Mouse (Mus musculus): Measurements from ENCODE around the gene Scarf1.
"Not testable (repeated sequence)": the region's sequence is repeated elsewhere in the genome, so short reads cannot be mapped to it uniquely, and the experiment has no call there.

Scarf1 gene

GRCm38 (mm10) chr11:75536255-75537024, 23.1 kb downstream of the Scarf1 start:
- in situ Hi-C loops (cut with MboI; ENCODE audit: low sequenced_read_pairs): no loop called here

DNA sequence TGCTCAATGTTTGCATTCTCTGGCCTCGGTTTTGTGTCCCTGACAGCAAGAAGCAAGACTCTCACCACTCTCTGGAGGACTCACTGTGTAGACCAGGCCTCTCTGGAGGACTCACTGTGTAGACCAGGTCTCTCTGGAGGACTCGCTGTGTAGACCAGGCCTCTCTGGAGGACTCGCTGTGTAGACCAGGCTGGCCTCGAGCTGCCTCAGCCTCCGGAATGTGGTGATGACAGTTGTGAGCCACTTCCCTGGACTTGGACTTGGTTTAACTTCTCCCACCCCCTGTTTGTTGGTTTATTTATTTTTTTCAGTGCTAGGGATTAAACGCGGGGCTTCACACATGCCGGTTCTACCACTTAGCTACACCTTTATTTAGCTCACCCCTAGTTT, 23.7 kb downstream of the Scarf1 start:
- in situ Hi-C loops (cut with MboI; ENCODE audit: low sequenced_read_pairs): no loop called here

DNA sequence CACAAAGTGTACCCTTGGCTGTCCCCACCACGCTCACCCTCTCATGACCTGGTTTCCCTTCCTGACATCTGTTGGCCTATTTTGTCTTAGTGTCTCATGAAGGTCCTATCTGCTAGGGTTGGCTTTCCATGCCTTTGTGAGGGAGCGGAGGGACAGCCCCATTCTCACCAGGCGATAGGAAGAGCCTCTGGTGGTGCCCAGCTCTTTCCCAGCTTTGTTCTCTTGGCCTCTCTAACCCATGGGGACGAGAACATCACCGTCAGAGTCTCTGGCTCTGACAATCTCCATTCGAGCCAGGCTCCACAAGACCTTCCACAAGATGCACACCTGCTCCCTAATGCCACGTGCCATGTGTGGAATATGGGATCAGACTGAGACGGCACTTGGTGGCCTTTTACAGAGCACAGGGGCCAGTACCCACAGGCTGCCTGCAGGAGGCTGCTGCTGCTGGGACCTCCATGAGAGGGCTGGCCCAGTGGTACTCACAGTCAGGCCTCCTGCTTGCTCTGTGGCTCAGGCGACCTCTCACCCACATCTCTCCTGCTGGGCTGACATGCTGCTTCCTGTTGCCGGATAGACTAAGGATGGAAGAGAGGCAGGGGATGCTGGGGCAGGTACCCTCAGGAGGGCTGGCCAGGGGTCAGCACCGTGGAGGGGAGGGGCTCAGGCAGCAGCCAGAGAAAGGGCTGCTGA, 24.3 kb downstream of the Scarf1 start:
- in situ Hi-C loops (cut with MboI; ENCODE audit: low sequenced_read_pairs): no loop called here

GRCm38 (mm10) chr11:75538184-75538969, 25.0 kb downstream of the Scarf1 start:
- in situ Hi-C loops (cut with MboI; ENCODE audit: low sequenced_read_pairs): no loop called here

DNA sequence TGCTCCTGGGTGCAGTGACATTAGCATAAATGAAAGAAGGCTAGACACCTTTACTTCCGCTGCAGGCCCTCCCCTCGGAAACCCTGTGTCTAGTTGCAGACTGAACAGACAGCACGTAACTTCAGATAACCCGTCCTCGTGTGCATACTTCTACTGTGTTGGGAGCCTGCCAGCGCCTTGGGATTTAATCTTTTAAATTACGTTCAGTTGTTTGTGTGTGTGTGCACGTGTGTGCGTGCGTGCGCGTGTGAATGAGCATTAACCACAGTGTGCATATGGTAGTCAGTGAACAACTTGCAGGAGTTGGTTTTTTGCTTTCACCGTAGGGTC, 25.6 kb downstream of the Scarf1 start:
- in situ Hi-C loops (cut with MboI; ENCODE audit: low sequenced_read_pairs): no loop called here

DNA sequence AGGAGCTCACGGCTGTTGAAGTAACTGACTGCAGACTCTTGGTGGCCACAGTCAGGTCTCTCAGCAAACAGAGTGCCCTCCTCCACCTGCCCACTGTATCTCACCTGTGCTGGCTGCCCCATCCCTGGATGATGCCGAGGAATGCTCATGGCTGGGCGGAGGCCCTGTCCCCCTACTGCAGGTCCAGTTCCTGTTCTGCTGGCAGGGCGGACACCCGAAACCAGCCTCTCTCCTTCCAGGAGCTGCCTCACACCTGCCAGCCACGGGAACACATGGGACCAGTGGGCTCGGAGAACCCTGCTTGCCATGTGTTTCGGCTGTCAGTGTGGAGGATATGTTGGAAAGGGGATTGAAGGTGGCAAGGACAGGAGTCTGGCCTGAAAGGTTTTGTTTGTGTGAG, 26.9 kb downstream of the Scarf1 start:
- in situ Hi-C loops (cut with MboI; ENCODE audit: low sequenced_read_pairs): no loop called here

DNA sequence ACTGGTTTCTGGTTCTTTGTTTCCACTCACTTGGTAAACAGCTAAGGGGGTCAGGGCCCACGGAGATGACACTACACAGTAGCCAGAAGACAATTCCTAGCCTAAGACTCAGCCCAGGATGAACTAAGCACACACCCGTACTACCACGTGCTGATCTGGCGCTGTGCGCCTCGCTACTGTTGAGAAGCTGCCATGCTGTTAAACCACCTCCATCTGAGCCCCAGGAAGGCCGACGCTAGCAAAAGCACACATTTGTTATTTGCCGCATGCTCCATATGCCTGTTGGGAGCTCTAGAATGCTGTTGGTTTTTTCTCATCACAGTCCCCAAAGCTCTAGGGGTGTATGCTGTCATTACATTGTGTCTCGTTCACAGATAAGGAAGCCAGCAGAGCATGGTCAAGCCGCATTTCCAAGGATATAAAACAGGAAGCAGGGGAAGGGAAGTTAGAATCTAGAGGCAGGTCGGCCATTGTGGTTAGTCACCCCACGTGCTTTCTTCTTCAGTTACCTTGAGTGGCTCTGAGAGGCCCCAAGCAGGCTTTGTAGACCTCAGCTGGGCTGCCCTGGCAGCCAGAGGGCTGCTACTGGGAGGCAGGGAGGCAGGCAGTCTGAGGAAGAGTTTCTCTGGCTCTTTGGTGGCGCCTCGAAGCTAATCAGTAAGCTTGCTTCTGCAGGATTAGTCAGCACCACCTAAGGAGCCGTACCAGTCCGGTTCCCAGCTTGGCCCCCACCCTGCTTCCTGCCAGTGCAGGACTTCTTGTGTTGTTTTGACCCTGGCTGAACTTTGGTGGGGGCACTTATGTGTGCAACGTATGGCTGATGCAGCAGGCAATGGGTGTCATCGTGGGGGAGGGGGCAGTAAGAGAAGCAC, 27.6 kb downstream of the Scarf1 start:
- in situ Hi-C loops (cut with MboI; ENCODE audit: low sequenced_read_pairs): no loop called here

DNA sequence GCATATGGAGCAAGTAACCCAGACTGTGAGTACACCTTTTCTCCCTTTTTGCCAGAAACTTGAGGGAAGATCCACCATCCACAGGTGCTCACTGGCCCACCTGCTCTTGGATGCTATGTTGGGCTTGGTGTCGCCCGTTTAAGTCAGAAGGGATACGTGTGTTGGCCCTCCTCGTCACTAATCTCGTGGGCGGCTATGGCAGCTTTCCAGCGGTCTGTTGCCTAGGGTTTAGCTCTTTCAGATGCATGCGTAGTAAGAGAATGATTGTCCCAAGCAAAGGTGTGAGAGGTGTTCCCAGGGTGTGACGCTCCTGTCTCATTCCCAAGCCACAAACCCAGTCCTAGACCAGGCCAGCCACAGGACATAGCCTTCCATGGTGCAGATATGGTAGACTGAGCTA, 31.4 kb downstream of the Scarf1 start:
- in situ Hi-C loops (cut with MboI; ENCODE audit: low sequenced_read_pairs): no loop called here

- in situ Hi-C loops (cut with MboI; ENCODE audit: low sequenced_read_pairs): no loop called here
These were observed 32.7 kb downstream of the Scarf1 start for GRCm38 (mm10) chr11:75546057-75546456.

DNA sequence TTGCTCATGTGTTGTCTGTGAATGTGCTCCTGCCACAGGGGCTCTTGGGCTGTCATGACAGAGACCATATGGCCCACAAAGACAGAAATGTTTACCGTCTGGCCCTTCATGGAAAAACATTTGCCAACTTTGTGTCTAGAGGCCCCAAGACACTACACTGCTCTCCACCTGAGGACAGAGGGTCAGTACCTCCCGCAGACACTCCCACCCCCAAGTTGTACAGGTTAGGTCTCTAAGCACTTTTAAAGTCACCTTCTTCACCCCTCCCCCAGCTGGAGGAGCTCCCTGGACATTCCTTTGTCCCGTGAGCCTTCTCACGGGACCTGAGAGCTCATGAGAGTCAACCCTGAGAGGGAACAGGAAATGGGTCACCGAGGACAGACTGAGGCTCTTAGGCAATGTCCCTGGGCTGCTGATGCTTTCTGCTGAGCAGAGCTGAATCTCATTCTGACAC, 36.3 kb downstream of the Scarf1 start:
- in situ Hi-C loops (cut with MboI; ENCODE audit: low sequenced_read_pairs): no loop called here

DNA sequence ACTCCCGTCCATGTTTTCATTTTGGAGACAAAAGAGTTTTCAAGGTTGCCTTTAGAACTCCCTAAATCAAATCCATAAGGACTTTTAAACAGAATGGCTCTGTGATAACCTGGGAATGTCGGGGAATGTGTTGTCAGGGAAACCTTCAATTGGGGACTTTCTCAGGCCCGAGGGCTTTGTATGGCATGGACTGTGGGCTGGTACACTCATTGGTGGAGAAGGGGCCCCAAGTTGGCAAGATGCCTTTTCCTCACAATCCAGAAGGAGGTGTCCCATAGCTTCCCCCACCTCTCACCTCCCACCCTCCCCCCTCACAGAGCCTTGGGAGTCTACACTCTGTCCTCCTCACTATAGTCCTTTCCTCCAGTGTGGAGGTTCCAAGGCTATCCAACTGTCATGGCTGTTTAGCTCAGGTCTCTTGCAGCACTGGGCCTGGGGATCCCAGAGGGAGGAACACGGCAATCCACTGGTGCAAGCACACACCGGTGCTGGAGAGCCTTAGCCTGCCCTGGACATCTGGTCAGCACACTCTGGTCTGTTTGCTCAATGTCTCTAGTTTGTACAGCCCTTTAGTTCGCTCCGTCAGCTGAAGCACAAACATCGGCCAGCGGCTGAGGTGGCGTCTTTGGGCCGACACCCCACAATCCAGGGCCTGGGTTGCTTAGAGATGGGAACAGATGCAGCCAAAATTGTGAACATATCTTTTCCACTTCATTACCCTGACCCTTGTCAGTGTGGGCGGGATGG, 37.0 kb downstream of the Scarf1 start:
- in situ Hi-C loops (cut with MboI; ENCODE audit: low sequenced_read_pairs): no loop called here

- in situ Hi-C loops (cut with MboI; ENCODE audit: low sequenced_read_pairs): no loop called here
These were observed 38.0 kb downstream of the Scarf1 start for GRCm38 (mm10) chr11:75551321-75551720.

DNA sequence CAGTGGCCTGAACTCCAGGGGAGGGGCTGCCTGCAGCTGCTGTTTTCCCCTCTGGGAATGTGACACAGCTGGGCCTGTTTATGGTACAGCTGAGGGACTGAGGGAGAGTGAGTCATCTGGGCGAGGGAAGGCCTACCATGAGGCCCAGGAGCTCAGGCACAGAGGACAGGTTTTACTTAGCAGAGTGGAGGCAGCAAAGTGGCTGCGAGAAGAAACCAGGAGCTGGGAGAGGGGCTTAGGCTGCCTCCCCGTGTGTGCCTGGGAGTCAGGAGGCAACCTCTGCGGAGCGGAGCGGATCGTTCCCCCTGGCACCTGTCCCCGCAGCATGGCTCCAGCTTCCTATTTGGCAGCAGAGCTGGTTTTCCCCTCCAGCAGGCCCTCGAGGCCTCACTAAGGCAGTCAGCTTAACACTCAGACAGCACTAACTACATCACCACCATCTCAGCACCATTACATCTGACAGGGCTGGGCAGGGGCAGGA, 38.7 kb downstream of the Scarf1 start:
- in situ Hi-C loops (cut with MboI; ENCODE audit: low sequenced_read_pairs): no loop called here

DNA sequence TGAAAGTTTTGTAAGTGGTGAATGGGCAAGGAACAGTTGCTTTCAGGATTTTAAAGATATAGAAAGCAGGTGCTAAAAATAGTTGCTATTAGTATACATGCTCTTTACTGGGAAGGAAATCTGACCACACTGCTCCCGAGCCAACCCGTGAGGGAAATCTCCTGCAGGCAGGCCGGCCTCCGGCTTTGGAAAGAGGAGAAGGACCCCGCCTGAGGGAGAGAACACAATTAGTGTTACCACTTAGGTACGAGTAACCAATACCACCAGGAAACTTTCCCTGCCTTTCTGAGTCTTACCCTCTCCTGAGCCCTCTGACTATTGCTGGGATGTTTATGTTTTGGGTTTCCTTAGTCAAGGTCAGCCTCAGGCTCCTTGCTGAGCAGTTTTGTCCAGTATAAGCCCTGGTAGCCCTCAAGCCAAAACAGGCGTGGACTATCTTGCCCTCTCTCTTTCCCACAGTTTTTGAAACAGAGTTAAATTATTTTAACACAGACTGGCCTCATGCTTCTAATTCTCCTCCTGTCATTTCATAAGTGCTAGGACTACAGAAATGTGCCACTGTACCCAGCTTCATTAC, 39.7 kb downstream of the Scarf1 start:
- in situ Hi-C loops (cut with MboI; ENCODE audit: low sequenced_read_pairs): no loop called here

DNA sequence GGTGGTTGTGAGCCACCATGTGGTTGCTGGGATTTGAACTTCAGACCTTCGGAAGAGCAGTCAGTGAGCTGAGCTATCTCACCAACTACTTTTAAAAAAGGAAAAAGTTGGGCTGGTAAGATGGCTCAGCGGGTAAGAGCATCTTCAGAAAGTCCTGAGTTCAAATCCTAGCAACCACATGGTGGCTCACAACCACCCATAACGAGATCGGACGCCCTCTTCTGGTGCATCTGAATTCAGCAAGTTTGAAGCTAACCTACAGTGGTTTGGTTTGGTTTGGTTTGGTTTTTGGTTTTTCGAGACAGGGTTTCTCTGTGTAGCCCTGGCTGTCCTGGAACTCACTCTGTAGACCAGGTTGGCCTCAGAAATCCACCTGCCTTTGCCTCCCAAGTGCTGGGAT, 42.7 kb downstream of the Scarf1 start:
- in situ Hi-C loops (cut with MboI; ENCODE audit: low sequenced_read_pairs): not testable (repeated sequence)

DNA sequence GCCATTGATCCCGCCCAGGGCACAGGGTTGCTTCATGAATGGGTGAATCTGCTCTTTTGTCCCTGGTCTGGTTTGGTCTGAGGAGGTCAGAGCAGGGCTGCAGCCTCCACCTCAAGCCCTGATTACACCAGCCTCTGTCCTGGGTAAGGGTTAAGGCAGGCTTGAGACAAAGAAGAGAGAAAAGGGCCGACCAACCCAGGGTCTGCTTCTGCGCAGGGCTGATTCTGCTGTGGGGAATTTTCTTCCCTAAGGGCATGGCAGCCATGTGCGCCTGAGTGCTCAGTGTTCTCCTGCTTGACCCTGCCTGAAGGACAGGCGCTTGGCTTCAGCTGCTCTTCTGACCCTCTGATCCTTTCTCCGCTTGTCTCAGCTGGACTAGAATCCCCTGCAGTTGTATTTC, 43.8 kb downstream of the Scarf1 start:
- in situ Hi-C loops (cut with MboI; ENCODE audit: low sequenced_read_pairs): no loop called here

DNA sequence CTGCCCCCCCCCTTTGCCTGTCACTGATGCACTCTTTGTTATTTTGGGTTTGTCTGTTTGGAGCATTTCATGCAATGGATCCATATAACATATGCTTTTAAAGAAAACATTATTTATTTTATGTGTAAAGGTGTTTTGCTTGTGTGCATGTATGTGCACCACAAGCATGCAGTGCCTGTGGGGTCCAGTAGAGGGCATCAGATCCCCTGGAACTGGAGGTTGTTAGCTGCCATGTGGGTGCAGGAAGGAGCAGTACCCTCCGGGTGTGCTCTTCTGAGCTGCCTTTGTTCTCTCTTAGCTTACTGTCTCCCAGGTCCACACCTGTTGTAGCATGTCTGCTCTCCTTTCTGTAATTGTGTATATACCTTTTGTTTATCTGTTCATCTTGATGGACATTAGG, 44.8 kb downstream of the Scarf1 start:
- in situ Hi-C loops (cut with MboI; ENCODE audit: low sequenced_read_pairs): no loop called here

DNA sequence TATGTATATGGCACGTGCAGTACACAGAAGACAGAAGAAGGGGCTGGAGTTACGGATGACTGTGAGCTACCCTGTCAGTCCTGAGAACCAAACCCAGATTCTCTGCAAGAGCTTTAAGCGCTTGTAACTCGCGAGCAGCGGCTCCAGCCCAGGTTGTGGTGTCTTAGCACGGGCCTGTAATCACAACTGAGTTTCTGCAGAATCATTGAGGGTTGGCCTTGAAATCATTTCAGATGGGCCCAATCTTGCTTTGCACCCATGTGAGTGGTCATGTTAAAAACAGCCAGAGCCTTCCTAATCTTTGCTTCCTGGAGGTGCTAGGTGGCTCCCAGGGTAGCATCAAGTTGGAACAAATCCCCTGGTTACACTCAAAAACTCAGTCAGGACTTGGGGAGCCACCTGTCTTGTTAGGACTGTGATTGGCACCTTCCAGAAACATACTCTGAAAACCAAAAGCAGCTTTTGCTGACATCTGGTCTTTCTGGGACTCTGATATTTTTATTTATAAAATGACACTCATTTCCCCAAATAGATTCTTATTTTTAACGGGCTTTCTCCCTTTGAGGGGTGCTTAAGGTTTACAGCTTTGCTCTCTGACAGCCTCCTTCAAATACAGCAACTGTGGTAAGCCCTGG, 46.6 kb downstream of the Scarf1 start:
- in situ Hi-C loops (cut with MboI; ENCODE audit: low sequenced_read_pairs): no loop called here

Measured in CH12F3 (cell line).